Mouse (Mus musculus) adrenal gland, postnatal 36 days (tissue): ENCODE data around the gene Hrk. TPM values are rescaled to one million over a fixed set of nuclear protein-coding genes. Genes with fewer than 3 reads are reported as not detected.
A peak's percentile ranks its signal among the peaks of the same experiment; 100 is the strongest.

Source experiments
- DNase-seq, 2 experiments: peaks; one replicate each; pipeline ENCODE4 v3.0.0; 2021; ENCODE audit warnings: mixed read lengths in 1 of 2
- long read RNA-seq, 2 experiments: library from polyadenylated mRNA; stranded (forward); transcript quantifications; one replicate each; pipeline ENCODE4 v2.0.0; 2021; ENCODE audit warnings: borderline sequencing depth in 2 of 2
- total RNA-seq, 2 experiments: library from RNA; stranded (reverse); gene quantifications; 2 replicates each; pipeline ENCODE4 v1.2.3; 2021

Hrk gene
- under 1 TPM in 1 of 2 experiments, not detected in 1; 0.07 TPM for total RNA-seq
- long read RNA-seq, experiment 1 = 0 reads
- long read RNA-seq, experiment 2 = 0 reads

DNA sequence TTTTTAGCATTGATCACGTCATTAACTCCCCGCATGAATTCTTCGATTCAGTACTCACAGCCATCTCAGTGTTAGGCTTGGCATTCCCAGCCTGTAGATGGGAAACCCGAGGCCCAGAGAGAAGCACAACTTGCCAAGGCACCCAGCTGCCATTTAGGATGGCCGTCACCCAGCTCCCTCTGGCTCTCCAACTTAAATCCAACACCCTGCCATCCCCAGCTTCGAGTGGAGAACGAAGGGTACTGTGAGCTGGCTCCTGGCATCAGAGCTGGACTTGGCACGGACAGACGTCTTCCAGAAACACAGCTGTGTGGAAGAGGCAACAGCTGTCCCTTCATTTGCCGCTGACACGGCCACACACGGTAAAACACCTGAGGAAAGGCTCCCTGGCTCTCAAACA lies at the start of gene Hrk:
Gene Hrk (plus strand): TSS at position 68 of the 400 bp plus-strand sequence.
- DNase-seq = no peak

DNA sequence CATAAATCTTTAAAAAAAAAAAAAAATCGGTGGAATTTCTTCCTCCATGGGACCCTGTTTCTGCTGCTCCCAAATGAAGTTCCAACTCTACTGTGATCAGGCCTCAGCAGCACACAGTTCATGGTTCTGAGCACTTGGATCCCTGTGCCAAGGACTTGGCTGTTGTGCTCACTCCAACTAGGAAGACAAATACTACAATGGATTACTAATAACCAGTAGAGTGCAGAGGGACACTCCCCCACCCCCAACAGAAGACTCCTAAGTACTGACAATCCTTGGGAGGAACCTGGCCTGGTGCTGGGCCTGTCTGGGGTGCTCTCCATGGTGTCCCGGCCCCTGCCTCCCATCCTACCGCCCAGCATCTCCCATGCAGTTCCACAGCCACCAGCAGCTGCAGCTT lies 46.1 kb upstream of the Hrk start:
- DNase-seq = no peak

DNA sequence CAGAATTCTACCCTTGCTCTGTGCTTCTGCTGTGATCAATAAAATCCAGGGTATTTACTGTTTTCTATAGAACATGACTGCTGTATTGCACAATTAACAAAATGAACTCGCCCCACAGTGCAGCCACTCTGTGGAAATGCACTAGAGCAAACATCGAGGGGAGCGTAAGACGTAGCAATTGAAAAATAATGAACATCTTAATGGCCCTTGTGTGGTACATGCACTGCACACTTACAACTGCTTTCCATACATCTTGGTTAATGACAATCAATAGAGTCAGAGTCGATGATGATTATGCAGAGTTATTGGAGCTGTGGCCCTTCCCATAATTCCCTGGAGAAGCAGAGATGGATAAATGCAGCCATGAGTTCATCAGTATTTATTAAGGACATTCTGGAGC lies 45.5 kb upstream of the Hrk start:
- no peak for DNase-seq

DNA sequence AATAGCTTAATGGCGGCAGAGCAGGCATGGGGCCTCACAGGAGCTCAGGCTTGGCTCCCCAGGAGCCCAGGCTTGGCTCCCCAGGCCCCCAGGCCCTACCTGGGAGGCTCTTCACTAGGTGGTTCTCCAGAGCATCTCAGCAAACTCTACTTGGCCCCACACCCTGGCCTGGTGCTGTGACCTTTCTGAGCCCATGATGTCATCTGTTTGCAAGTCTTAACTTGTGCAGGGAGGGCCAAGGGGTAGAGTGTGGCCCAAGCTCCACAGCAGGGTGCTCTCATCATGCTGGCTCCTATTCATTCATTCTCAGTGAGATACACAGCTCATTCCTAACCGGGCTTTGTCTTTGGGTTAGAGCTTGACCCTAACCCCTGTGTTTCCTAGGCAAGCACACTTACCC lies 43.8 kb upstream of the Hrk start:
- DNase-seq = no peak

DNA sequence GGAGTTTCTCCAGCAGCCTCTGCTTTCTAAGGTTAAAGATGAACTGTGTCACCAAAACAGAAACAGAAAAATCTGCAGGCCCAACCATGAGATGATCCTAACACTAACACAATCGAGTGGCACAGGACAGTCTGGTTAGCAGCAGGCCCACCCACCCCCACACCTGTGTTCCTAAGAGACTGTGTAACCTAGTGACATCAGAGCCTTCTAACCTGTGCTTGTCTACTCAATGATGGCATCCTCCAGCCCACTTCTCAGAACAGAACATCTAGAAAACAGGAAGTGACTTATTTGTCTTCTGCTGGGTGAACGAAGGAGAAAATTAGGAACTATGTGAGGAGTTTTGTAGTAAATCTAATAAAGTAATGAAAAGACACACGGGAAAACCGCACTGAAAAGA lies 42.5 kb upstream of the Hrk start:
- no peak for DNase-seq

DNA sequence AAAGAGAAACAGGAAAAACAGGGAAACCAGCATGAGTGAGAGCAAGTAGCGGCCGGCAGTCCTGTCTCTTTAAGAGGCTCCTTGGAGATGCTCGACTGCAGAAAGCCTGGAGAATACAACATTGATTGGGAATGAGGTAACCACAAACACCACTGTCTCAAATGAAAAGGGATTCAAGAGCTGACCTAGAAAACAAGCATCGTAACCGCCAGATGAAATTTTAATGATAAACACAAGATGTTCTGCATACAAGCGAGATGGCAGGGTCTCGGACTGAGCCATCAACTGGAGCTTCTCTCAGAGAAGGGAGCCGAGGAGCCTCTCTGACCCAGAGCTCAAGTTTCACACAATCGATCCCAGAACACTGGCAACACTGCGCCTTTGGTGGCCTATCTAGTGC lies 41.4 kb upstream of the Hrk start:
- no peak for DNase-seq

DNA sequence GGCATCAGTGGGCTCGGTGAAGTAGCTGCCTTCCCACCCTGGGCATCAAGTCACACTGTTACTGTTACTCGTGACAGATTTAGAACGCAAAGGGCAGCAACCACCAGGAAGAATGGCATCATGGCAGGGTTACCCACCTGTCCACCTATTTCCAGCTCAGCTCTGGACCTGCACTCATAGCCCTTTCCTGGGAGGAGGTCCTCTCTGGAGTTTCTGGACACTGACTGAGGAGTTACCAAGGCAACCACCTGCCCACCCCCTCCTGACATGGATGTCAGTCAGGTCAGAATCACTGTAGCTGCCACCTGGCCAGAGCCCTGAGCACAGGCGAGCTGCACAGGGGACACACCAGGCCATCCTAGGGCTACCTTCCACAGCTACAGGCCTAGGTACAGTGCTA lies 37.8 kb upstream of the Hrk start:
- DNase-seq = no peak

DNA sequence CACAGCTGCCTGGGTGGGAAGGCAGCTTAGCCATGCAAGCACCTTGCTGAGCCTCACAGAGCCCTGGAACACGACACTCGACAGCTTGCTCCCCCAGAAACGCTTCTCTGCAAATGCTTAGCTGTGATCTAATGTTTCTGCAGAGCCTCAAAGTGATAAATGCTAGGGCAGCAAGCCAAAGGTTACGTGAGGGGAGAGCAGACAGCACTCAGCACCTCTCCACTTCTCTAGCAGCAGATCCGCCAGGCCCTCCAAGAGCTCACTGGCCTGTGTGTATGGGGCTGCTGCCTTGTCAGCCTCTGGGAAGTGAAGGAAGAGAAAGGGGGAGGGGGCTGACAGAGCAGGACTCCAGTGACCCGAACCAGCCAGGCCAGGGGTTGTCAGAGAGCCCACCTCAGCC lies 36.2 kb upstream of the Hrk start:
- no peak for DNase-seq

DNA sequence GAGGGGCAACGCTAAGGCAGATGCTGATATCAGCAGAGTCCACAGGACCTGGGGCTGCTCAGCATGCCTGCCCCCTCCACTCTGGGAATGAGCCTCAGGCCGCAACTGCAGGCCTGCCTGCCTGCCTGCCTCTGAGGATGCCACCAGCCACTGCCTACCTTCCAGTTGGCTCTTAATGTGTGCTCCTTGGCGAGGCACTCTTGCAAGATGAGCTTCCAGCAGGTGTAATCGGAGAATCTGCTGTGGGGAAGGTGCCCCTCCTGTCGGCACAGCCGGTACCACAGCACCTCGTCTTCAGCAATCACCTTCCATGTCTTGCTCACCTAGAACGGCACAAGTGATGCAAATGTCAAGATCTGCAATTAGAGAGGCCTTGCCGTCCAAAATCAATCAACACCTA lies 35.8 kb upstream of the Hrk start:
- DNase-seq = no peak

DNA sequence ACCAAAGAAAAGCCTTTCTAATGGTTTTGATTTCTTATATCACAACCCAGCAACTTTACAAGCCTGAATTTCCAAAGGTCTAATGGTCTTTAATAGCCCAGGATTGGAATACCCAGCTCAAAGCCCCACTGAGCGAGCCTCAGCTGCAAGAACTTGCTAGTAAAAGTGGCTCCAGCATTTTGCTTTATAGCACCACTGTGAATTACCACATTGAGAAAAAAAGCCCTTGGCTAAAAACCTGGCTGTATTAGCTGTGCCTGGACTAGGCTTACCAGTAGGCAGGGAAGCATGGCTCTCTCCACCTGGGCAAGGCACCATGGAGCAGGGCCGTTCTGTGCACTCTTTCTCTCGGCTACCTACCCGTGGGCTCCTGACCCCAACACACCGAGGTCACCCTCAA lies 28.1 kb upstream of the Hrk start:
- DNase-seq = no peak

DNA sequence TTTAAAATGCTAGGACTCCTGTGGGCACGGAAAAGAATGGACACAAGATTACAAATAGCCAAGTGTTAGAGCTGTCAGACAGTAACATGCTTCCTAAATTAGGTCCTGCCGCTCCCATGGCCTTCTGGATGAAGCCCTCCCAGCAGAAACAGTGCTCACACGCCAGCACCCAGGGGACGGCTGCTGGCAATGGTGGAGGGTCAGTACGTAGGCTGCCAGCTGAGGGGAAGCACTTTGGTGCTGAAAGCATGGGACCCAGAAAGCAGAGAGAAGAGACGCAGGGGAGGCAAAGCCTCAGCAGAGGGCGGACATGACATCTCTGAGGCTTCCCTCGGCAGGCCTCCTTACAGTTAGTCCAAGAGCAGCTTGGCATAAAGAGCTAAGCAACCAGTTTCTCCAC lies 24.8 kb upstream of the Hrk start:
- no peak for DNase-seq

DNA sequence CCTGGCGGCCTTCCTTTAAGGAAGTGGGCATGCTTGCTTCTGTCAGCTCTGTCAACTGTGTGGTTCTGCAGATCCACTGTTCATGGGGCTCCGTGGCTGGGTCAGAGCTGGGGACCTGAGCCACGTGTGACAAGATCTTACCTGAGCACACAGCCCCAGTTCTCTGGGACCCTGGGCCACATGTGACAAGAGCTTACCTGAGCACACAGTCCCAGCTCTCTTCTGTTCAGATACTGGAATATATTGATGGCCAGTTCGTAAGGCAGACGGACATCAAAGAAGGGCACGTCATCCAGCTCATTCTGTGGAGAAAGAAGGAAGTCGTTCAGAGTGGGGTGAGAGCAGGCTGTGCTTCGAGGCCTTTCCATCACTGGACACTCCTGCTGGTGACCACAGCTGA lies 22.0 kb upstream of the Hrk start:
- no peak for DNase-seq

DNA sequence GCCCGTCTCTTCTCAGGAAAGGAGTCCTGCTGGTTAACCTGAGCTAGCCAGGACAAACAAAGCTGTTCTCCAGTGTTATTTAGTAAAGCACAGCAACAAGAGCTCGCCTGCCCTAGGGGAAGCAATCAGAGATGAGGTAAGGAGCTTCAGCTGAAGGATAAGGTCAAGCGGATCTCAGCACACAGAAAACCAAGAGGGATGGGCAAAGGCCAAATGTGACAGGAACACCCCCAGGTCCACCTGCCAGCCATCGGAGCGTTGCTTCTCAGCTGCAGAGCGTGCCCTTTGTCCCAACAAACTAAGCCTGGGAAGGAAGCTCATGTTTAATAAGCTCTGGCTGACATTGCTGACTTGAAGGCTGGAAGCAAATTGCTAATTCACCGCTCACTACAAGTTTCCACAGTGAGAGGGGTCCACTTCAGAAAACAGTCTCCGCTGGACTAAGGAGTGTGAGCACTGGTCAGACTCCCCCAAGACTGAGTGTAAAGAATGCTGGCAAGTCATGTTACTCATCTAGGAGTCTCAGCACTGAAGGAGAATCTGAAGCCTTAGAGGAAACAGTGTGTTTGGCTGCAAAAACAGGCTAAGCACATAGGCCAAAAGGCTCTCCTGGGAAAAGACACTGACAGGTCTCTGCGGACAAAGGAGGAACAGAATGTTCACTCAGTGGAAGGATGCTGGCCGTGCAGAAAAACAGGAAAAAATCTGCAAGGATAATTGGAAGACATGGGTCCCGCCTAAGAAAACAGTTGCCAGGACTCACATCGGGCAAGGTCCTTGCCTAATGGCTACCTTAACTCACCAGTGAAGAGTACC lies 21.0 kb upstream of the Hrk start:
- no peak for DNase-seq

DNA sequence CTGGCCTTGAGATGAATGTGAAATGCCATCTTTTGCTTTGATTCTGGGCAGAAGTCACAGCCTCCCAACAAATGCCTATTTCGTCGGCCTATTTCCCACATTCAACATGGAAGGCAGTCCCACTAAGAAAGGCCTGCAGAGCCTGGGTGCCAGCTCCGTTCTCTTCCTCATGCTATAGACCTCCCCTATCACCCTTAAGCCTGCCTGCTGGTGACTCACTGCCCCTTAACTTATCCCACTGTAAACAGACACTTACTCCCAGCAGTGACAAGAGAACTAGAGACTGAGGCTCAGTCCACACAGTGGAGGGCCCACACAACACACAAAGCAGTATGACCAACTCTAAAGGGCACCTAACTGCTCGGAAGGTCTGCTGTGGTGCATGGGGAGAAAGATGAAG lies 20.1 kb upstream of the Hrk start:
- DNase-seq = no peak

DNA sequence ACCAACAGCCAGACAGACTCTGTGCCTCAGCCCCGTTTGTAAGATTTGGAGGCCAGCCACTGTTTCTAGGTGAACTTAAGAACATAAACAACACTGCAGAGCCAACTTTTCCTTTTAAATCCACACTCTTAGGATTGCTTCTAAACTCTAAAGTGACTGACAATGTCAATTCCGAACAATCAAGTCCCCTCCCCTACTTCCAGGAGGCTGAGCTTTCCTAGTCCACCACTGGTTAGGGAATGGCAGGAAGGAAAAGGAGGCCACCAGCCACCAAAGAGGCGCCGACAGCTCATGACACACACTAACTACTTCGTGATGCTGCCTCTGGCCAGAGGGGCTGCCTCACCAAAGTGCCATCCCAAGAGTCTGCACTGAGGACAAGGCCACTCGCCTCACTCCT lies 19.7 kb upstream of the Hrk start:
- DNase-seq = no peak

DNA sequence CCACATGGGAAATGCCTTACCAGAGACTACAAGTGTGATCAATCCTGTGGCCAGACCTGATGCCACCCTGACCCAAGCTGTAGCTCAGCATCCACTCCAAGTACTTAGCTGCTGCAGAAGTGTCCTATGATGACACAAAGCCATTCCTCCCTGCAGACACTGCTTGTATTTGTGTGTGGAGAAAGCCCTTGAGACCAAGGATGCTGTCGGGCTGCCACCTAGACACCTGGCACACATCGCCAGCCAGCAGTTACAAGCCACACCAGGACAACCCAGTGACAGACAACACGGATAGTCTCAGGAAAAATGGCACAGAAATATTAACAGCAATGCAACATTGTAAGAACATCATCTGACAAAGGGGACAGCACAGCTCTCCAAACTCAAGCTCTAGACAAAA lies 19.0 kb upstream of the Hrk start:
- DNase-seq = no peak

DNA sequence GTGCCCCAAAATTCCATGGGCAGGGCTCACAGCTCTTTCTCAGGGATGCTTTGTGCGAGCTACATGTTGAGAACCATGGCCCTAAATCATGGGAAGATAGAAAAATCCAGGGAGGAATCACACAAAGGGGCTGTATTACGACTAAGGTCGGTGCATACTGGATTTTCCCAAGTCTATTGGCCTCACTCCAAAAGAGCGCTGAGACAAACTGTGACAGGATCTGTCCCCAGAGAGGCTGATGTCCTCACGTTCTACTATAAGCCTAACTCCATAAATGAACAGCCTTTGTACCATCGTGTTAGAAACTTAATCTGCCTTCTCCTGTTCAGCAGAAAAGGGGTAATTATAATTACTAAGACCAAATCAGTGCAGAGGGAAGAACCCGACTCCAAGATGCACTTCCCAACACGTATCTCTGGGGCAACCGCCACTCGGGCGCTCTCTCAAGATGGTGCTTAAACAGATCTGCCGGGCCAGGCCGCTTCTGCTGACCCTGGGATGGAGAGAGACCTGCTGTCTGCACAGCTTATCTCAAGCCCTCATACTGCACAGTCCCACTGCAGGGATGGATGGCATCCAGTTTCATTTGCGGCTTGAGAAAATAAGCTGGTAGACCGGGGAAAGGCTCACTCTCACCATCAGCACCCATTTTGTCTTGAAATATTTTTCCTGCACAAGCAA lies 18.3 kb upstream of the Hrk start:
- no peak for DNase-seq

DNA sequence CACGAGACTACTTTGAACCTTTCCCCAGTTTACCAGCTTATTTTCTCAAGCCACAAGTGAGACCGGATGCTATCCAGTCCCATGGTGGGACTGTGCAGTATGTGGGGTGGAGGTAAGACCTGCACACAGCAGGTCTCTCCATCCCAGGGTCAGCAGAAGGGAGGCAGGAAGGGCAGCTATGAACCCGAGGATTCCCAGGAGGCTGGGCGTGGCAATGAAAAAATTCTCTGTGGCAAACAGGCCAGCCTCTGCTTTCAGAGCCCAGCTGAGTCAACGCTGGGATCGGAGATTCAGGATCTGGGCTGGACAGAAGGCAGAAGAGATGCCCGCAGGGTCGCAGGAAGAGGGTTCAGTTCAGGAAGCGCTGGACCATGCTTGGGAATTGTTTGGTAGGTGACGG lies 17.2 kb upstream of the Hrk start:
- no peak for DNase-seq

DNA sequence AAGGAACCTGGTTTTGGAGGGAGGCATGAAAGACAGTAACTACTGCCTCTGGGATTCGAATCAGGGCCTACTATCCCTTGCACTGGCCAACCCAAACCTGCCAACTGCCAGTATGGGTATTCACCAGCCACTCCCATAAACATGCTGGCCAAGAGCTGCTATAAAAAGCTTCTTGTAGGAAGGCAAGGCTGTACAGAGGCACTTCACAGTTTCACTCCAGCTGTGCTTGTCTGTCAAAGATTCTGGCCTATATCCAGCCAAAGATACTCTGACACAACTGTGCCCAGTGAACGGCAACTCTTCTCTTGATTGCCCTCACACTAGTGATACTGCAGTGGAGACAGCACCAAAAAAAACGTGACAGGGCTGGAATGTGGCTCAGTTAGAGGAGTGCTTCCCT lies 14.7 kb upstream of the Hrk start:
- DNase-seq = no peak

DNA sequence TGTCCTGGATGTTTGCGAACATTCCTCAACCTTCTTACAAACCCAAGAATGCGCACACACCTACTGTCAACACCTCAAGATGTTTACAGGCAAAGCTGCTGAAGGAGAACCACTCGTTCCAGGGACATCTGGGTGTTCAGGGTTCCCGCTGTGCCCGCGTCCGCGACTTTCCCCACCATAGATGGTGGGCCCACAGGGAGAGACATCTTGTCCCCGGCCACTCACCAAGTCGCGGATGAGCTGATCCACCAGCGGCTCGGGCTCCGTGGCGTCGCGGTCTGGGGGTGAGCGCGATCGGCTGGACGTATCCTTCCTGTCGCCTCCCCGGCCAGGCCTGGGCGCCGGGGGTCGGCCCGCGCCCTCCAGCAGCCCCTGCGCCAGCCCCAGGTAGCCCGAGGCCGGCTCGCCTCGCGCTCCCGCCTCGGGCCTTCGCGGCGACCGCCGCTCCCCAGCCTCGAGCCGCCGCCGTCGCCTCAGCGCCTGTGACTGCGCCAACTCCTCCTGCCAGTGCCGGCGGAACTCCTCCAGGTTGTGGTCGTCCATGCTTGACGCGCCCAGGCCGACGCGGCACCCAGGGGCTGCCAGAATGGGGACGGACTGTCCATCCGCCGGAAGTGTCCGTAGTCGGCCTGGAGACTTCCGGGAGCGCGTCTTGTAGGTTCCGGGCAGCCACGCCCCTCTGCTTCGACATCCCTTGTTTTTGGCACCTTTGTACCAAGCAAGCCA lies 9.4 kb upstream of the Hrk start, which contains the start of gene Fbxw8:
Gene Fbxw8 (minus strand): TSS at position 626 of the 726 bp plus-strand sequence.
- peak; percentile 89 to 90 for DNase-seq

DNA sequence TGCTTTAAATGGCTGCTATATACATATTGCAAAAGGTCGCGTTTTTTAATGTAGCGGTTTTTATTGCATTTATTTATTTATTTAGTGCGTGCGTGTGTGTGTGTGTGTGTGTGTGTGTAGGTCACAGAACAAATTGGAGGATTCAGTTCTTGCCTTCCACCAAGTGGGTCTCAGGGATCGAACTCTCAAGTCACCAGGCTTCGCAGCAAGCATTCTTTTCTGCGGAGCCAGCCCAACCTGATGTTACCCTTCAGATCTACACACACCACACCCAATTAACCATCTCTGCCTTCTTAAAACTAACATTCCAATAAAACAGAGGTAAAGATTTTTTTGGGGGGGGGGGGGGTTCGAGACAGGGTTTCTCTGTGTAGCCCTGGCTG lies 8.9 kb upstream of the Hrk start:
- DNase-seq = no peak

DNA sequence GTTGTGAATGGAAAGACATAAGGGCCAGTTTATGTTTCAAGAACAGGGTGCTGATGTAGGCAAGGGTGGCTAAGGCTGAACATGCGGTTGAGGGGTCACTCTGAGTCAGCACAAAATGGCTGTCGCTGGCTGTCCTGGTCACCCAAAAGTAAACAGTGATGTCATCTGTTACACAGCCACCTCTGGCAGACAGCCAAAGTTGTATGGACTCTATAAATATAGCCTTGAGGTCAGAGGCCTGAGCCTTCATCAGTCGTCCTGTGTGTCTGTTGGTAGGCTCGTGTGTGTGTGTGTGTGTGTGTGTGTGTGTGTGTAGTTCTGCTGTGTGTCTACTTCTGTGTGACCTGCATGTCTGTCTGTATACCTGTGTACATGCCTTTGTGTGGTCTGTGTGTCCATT lies 7.5 kb upstream of the Hrk start:
- DNase-seq = no peak

DNA sequence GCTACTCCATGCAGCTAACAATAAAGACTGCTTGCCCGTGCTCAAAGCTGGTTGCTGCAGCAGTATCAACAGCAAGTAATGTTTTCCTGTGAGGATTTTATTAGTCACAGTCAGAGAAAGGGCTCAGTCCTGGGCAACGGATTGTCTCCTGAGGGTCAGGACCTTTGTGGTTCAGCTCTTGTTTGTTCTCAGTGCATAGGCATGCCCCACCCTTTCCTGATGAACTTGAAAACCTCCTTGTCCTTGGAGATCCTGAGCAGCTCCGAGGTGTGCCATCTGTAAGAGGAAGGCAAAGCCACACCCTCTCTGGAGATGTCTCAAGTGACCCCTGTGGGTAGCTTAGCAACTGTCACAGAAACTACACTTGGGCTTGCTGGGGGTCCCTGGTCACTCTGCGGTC lies 3.8 kb upstream of the Hrk start:
- DNase-seq = no peak
